Mouse (Mus musculus) urinary bladder, postnatal 25 days (tissue): ENCODE measurements at regions not wholly inside any gene's neighbourhood (a gene's known extent, or its start where the extent isn't known, plus 50 kb on each side); places are given as distances from the start of the nearest gene placed in this dataset.

Experiments
- DNase-seq: peaks from one replicate; pipeline ENCODE4 v3.0.0; 2022; ENCODE audit warnings: low spot score

DNA sequence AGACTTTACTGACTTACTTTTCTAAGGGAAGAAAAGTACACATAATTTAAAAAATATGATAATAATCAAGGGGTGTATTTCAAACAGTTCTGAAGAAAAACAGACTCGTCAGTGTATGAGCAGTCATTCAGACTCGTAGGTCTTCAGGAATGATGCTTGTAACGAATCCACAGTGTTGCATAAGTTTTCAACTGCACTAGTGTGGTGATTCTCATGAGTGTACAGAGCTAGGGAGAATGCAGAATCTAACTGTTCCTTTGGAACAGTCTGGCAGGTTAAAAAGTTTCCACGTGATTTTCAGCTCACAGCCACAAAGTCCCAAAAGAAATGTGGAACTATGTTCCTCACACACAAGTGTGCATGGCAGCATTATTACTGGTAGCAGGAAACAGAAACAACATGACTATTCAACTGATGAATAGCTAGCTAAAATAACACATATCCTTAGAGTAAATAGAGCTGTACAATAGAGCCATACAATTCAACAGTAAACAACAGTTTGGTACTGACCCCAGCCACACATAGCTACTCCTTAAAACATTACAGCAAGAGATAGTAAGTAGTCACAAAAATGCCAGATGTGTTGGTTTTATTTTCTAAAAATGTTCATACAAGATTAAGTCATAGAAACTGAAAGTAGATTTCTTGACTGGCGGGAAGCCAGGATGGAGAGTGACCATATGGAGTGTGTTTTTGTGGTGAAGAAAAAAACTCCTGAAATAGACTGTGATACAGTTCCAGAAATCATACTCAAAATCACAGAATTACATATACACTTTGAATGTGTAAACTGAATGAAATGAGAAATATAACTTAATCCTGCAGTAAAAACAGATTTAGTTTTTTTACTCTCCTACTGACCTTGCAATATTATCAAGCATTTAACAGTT, 713.1 kb downstream of the Epha7 start:
- DNase-seq: no peak
